Mouse (Mus musculus): ENCODE measurements at regions not wholly inside any gene's neighbourhood (a gene's known extent, or its start where the extent isn't known, plus 50 kb on each side); places are given as distances from the start of the nearest gene placed in this dataset.
"Not testable (repeated sequence)": the region's sequence is repeated elsewhere in the genome, so short reads cannot be mapped to it uniquely, and the experiment has no call there.

GRCm38 (mm10) chr8:103644845-103645244, 456.6 kb upstream of the Cdh5 start:
- DNase-seq (ENCODE audit: extremely low spot score in 1 of 2, low spot score in 2 of 2): peak in 1 of 2 experiments; percentile 13
- intact Hi-C loops (cut with DNase I): no loop called here

GRCm38 (mm10) chr8:103664796-103665195, 436.6 kb upstream of the Cdh5 start:
- intact Hi-C loops (cut with DNase I): loop anchor here (5.0 kb wide), 1 partner anchor 382 kb away; no protein-coding TSS in a partner anchor
- no peak for DNase-seq (ENCODE audit: extremely low spot score in 1 of 2, low spot score in 2 of 2)

- DNase-seq (ENCODE audit: extremely low spot score in 1 of 2, low spot score in 2 of 2); intact Hi-C loops (cut with DNase I): not testable (repeated sequence)
Observed at GRCm38 (mm10) chr8:103686233-103686632, 415.2 kb upstream of the Cdh5 start.

- DNase-seq (ENCODE audit: extremely low spot score in 1 of 2, low spot score in 2 of 2): no peak
Observed at GRCm38 (mm10) chr8:103690438-103690837, 411.0 kb upstream of the Cdh5 start.

GRCm38 (mm10) chr8:103693531-103693930, 407.9 kb upstream of the Cdh5 start:
- no peak for DNase-seq (ENCODE audit: extremely low spot score in 1 of 2, low spot score in 2 of 2)
- intact Hi-C loops (cut with DNase I): no loop called here

More at GRCm38 (mm10) chr8:103690438-103690837, 411.0 kb upstream of the Cdh5 start:
- intact Hi-C loops (cut with DNase I): no loop called here

- no peak for DNase-seq (ENCODE audit: extremely low spot score in 1 of 2, low spot score in 2 of 2)
Observed at GRCm38 (mm10) chr8:103694331-103694891, 407.0 kb upstream of the Cdh5 start.

GRCm38 (mm10) chr8:103699016-103699520, 402.4 kb upstream of the Cdh5 start:
- intact Hi-C loops (cut with DNase I): no loop called here
- DNase-seq (ENCODE audit: extremely low spot score in 1 of 2, low spot score in 2 of 2): no peak

More at GRCm38 (mm10) chr8:103694331-103694891, 407.0 kb upstream of the Cdh5 start:
- intact Hi-C loops (cut with DNase I): no loop called here

- DNase-seq (ENCODE audit: extremely low spot score in 1 of 2, low spot score in 2 of 2): no peak
- intact Hi-C loops (cut with DNase I): no loop called here
Observed at GRCm38 (mm10) chr8:103702236-103702635, 399.2 kb upstream of the Cdh5 start.

- no peak for DNase-seq (ENCODE audit: extremely low spot score in 1 of 2, low spot score in 2 of 2)
- intact Hi-C loops (cut with DNase I): no loop called here
Observed at GRCm38 (mm10) chr8:103706084-103706483, 395.3 kb upstream of the Cdh5 start.

- intact Hi-C loops (cut with DNase I); DNase-seq (ENCODE audit: extremely low spot score in 1 of 2, low spot score in 2 of 2): not testable (repeated sequence)
Observed at GRCm38 (mm10) chr8:103710871-103711270, 390.6 kb upstream of the Cdh5 start.

- peak in 1 of 2 experiments; percentile 22 for DNase-seq (ENCODE audit: extremely low spot score in 1 of 2, low spot score in 2 of 2)
- intact Hi-C loops (cut with DNase I): no loop called here
Observed at GRCm38 (mm10) chr8:103717723-103718122, 383.7 kb upstream of the Cdh5 start.

- intact Hi-C loops (cut with DNase I): loop anchor here (10.0 kb wide), 1 partner anchor 291 kb away; no protein-coding TSS in a partner anchor
- no peak for DNase-seq (ENCODE audit: extremely low spot score in 1 of 2, low spot score in 2 of 2)
Observed at GRCm38 (mm10) chr8:103733466-103733865, 368.0 kb upstream of the Cdh5 start.

- intact Hi-C loops (cut with DNase I): loop anchor here (10.0 kb wide), 1 partner anchor 286 kb away; no protein-coding TSS in a partner anchor
- DNase-seq (ENCODE audit: extremely low spot score in 1 of 2, low spot score in 2 of 2): peak in 1 of 2 experiments; percentile 36
Observed at GRCm38 (mm10) chr8:103738330-103738729, 363.1 kb upstream of the Cdh5 start.

- intact Hi-C loops (cut with DNase I): no loop called here
- no peak for DNase-seq (ENCODE audit: extremely low spot score in 1 of 2, low spot score in 2 of 2)
Observed at GRCm38 (mm10) chr8:103741395-103741794, 360.0 kb upstream of the Cdh5 start.

GRCm38 (mm10) chr8:103748734-103749133, 352.7 kb upstream of the Cdh5 start:
- DNase-seq (ENCODE audit: extremely low spot score in 1 of 2, low spot score in 2 of 2): no peak
- intact Hi-C loops (cut with DNase I): no loop called here

- intact Hi-C loops (cut with DNase I): no loop called here
- DNase-seq (ENCODE audit: extremely low spot score in 1 of 2, low spot score in 2 of 2): peak in 1 of 2 experiments; percentile 20
Observed at GRCm38 (mm10) chr8:103750278-103751097, 350.9 kb upstream of the Cdh5 start.

GRCm38 (mm10) chr8:103751161-103751560, 350.3 kb upstream of the Cdh5 start:
- DNase-seq (ENCODE audit: extremely low spot score in 1 of 2, low spot score in 2 of 2): no peak
- intact Hi-C loops (cut with DNase I): no loop called here

- intact Hi-C loops (cut with DNase I): no loop called here
- no peak for DNase-seq (ENCODE audit: extremely low spot score in 1 of 2, low spot score in 2 of 2)
Observed at GRCm38 (mm10) chr8:103763821-103764220, 337.6 kb upstream of the Cdh5 start.

GRCm38 (mm10) chr8:103779658-103780057, 321.8 kb upstream of the Cdh5 start:
- intact Hi-C loops (cut with DNase I): no loop called here
- DNase-seq (ENCODE audit: extremely low spot score in 1 of 2, low spot score in 2 of 2): no peak

- DNase-seq (ENCODE audit: extremely low spot score in 1 of 2, low spot score in 2 of 2): no peak
- intact Hi-C loops (cut with DNase I): no loop called here
Observed at GRCm38 (mm10) chr8:103788308-103788707, 313.1 kb upstream of the Cdh5 start.
